Mouse (Mus musculus): ENCODE results near the gene Neu3. TPM values are rescaled to one million over a fixed set of nuclear protein-coding genes. Genes with fewer than 3 reads are reported as not detected.
"Not testable (repeated sequence)": the region's sequence is repeated elsewhere in the genome, so short reads cannot be mapped to it uniquely, and the experiment has no call there.

The Neu3 gene
- total and polyA plus RNA-seq, 3 experiments: 3.1 to 4.5 (median 4.2) TPM

DNA sequence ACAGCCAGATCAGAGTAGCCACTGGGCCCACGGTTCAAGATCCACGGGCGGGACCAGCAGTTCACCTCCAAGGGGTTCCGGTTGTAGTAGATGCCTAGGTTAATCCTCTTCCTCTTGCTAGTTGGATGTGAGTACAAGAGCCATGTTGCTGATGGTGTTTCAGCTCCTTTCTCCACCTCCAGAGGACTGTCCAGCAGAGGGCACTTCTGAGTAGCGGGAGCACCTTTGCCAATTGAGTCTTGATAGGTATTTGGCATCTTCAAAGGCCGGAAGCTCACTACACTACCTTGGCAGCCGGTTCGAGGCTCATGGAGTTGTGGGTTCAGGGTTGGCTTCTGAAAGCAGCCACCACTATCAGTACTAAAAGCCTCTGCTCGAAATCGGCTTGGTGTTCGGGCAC is 14.8 kb downstream of the Neu3 start:
- DNase-seq: no peak
- H3K9ac ChIP-seq (ENCODE audit: low read depth, low read length): no peak overlapping the region
- TF ChIP-seq CTCF (IDR thresholded peaks at IDR 0.05) (peak; percentile 70), EP300 (IDR thresholded peaks at IDR 0.05; ENCODE audit: insufficient read depth, low read depth, low read length) (no peak), POLR2A (IDR thresholded peaks at IDR 0.05; ENCODE audit: insufficient read depth, low read depth, low read length) (no peak)
- intact Hi-C loops (cut with DNase I): loop anchor here (1.0 kb wide), 1 partner anchor 63 kb away; no protein-coding TSS in a partner anchor
- H3K4me1 ChIP-seq (ENCODE audit: control insufficient read depth, insufficient read depth, low read length): no peaks in the 10 kb centered on the region; the same call in 1 of the 2 replicates
- H3K4me3 ChIP-seq: no peak overlapping the region
- H3K36me3 ChIP-seq (ENCODE audit: control insufficient read depth, insufficient read depth, low read length): no peaks in the 10 kb centered on the region
- WGBS: 82% methylated on average over 11 of the region's 11 CpGs
- no peaks in the 10 kb centered on the region for H3K79me2 ChIP-seq (replicated peaks; ENCODE audit: control insufficient read depth, insufficient read depth, low read length)
- H3K27ac ChIP-seq: no peak overlapping the region
- no peaks in the 10 kb centered on the region for H3K27me3 ChIP-seq (ENCODE audit: control insufficient read depth, insufficient read depth, low read length)

DNA sequence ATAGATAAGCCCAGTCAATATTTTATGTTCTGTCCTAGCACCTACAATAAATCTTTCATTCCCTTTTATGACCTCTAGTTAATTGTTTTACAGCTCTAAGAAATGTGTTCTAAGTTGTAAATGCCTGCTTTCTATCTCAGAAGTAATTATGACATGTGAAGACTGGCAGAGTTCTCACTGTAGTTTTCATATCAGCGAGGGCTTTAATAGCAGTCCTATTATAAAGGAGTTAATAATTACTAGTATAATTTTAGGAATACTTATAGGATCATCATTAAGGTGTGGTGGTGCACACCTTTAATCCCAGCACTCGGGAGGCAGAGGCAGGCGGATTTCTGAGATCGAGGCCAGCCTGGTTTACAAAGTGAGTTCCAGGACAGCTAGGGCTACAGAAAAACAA is 16.6 kb downstream of the Neu3 start:
- no peak for TF ChIP-seq EP300 (IDR thresholded peaks at IDR 0.05; ENCODE audit: insufficient read depth, low read depth, low read length)
- TF ChIP-seq POLR2A (IDR thresholded peaks at IDR 0.05; ENCODE audit: insufficient read depth, low read depth, low read length): no peak
- no peak for TF ChIP-seq CTCF (IDR thresholded peaks at IDR 0.05)
- no peak overlapping the region for H3K9ac ChIP-seq (ENCODE audit: low read depth, low read length)
- WGBS: 93% methylated on average over 4 of the region's 4 CpGs
- H3K27me3 ChIP-seq (ENCODE audit: control insufficient read depth, insufficient read depth, low read length): no peaks in the 10 kb centered on the region
- H3K4me3 ChIP-seq: no peak overlapping the region
- intact Hi-C loops (cut with DNase I): no loop called here
- no peaks in the 10 kb centered on the region for H3K4me1 ChIP-seq (ENCODE audit: control insufficient read depth, insufficient read depth, low read length)
- no peaks in the 10 kb centered on the region for H3K36me3 ChIP-seq (ENCODE audit: control insufficient read depth, insufficient read depth, low read length)
- H3K27ac ChIP-seq: no peak overlapping the region
- H3K79me2 ChIP-seq (replicated peaks; ENCODE audit: control insufficient read depth, insufficient read depth, low read length): no peaks in the 10 kb centered on the region
- no peak for DNase-seq

DNA sequence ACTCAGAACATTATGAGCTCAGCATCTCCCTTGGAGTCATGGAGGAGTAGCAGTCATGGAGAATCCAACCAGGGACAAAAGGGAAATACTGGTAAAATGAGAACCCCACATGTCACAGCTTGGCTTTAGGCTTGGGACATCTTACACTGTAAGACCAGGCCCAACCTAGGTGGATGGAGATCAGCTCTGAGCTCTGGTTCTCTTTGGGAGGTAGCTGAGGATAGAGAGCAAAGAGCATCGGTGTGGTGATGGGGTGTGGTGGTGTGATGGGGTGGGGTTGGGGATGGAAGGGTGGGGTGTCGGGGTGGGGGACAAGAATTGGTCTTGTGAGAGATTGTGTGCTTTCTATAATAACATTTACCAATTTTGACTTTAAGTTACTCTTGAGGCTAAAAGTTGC is 17.4 kb downstream of the Neu3 start:
- WGBS: 93% methylated on average over 2 of the region's 2 CpGs
- Histone ChIP-seq H3K27me3 (ENCODE audit: control insufficient read depth, insufficient read depth, low read length) (no peaks in the 10 kb centered on the region), H3K79me2 (replicated peaks; ENCODE audit: control insufficient read depth, insufficient read depth, low read length) (no peaks in the 10 kb centered on the region), H3K36me3 (ENCODE audit: control insufficient read depth, insufficient read depth, low read length) (no peaks in the 10 kb centered on the region), H3K9ac (ENCODE audit: low read depth, low read length) (no peak overlapping the region), H3K27ac (no peak overlapping the region), H3K4me3 (no peak overlapping the region), H3K4me1 (ENCODE audit: control insufficient read depth, insufficient read depth, low read length) (no peaks in the 10 kb centered on the region)
- no peak for DNase-seq
- TF ChIP-seq EP300 (IDR thresholded peaks at IDR 0.05; ENCODE audit: insufficient read depth, low read depth, low read length) (no peak), POLR2A (IDR thresholded peaks at IDR 0.05; ENCODE audit: insufficient read depth, low read depth, low read length) (no peak), CTCF (IDR thresholded peaks at IDR 0.05) (no peak)
- intact Hi-C loops (cut with DNase I): no loop called here

DNA sequence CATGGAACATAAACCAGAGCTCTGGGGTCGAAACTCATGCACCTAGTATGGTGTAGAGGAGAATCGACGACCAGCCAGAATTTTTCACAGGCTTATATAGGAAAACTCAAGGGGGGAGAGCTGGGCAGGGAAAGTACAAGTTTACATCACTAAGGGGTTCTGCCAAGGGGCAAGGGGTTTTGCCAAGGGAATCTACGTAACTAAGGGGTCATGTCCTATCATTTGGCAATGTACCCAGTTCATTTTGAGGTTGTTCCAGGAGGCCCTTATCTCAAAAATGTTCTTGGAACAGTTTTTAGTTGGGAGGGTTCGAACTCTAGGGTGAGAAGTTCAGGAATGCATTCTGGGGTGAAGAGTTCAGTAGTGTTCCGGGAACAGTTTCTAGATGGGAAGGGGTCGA is 21.2 kb downstream of the Neu3 start:
- WGBS: 26% methylated on average over 7 of the region's 7 CpGs
- H3K27me3 ChIP-seq (ENCODE audit: control insufficient read depth, insufficient read depth, low read length); intact Hi-C loops (cut with DNase I); DNase-seq; H3K9ac ChIP-seq (ENCODE audit: low read depth, low read length); H3K27ac ChIP-seq; H3K79me2 ChIP-seq (replicated peaks; ENCODE audit: control insufficient read depth, insufficient read depth, low read length); H3K36me3 ChIP-seq (ENCODE audit: control insufficient read depth, insufficient read depth, low read length); H3K4me1 ChIP-seq (ENCODE audit: control insufficient read depth, insufficient read depth, low read length); H3K4me3 ChIP-seq: not testable (repeated sequence)

DNA sequence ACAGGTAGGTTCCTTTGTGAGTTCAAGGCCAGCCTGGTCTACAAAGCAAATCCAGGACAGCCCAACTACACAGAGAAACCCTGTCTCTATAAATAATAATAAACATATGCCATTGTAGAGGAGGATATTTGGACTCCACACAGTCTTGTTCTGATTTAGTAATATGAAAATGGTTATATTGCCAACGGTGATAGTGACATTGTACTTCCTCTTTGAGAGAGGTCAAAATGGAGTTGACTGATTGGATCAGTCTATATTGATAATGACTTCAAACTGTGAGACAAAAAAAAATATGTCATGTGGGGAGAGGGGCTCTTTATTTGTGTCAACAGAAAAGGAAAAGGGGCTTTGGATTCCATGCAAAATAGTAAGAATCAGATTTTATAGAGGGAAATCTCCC is 22.9 kb downstream of the Neu3 start:
- intact Hi-C loops (cut with DNase I): no loop called here
- no peak for DNase-seq
- H3K4me3 ChIP-seq: no peak overlapping the region
- WGBS: 75% methylated on average over 1 of the region's 1 CpGs
- H3K27ac ChIP-seq: no peak overlapping the region
- no peaks in the 10 kb centered on the region for H3K27me3 ChIP-seq (ENCODE audit: control insufficient read depth, insufficient read depth, low read length)
- no peaks in the 10 kb centered on the region for H3K36me3 ChIP-seq (ENCODE audit: control insufficient read depth, insufficient read depth, low read length)
- H3K79me2 ChIP-seq (replicated peaks; ENCODE audit: control insufficient read depth, insufficient read depth, low read length): no peaks in the 10 kb centered on the region
- no peak overlapping the region for H3K9ac ChIP-seq (ENCODE audit: low read depth, low read length)
- TF ChIP-seq EP300 (IDR thresholded peaks at IDR 0.05; ENCODE audit: insufficient read depth, low read depth, low read length) (no peak), CTCF (IDR thresholded peaks at IDR 0.05) (no peak)
- no peaks in the 10 kb centered on the region for H3K4me1 ChIP-seq (ENCODE audit: control insufficient read depth, insufficient read depth, low read length)

DNA sequence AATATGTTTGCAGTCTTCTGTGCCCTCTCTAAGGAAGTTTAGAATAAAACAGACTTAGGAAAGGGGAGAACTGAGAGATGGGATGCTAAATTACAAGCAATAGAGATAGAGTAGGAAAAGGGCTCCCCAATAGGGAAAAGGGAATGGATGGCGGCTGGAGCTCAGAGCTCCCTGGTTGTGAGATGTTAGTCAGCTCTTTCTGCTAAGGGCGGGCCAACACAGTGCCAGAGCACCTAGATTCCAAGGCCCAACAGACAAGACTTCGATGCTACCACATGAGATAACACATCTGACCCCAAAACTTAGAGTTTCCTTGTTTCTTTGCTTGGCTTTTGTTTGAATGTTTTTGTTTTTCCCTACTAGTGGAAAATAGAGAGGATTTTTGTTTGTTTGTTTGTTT is 24.2 kb downstream of the Neu3 start:
- H3K9ac ChIP-seq (ENCODE audit: low read depth, low read length); DNase-seq; H3K27me3 ChIP-seq (ENCODE audit: control insufficient read depth, insufficient read depth, low read length); H3K4me1 ChIP-seq (ENCODE audit: control insufficient read depth, insufficient read depth, low read length); H3K4me3 ChIP-seq; H3K36me3 ChIP-seq (ENCODE audit: control insufficient read depth, insufficient read depth, low read length); H3K79me2 ChIP-seq (replicated peaks; ENCODE audit: control insufficient read depth, insufficient read depth, low read length); intact Hi-C loops (cut with DNase I); H3K27ac ChIP-seq: not testable (repeated sequence)
- 78% methylated on average over 3 of the region's 3 CpGs for WGBS

DNA sequence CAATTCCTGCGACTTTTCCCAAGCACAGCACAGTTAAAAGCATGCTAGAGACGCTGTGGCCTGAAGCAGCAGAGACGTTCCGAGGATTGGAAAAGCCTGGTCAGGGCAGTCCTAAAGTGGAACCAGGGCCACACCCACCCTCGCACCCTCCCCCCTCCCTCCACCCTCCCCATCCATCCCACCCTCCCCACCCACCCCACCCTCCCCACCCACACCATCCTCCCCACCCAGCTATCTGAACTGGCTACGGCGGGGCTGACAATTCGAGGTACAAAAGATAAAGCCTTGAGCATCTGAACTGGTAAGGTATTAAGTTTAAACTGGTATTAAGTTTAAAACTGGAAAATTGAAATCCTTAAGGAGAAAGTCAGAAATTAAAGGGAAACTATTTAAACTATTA is 24.7 kb downstream of the Neu3 start:
- Histone ChIP-seq H3K27ac (no peak overlapping the region), H3K9ac (ENCODE audit: low read depth, low read length) (no peak overlapping the region), H3K79me2 (replicated peaks; ENCODE audit: control insufficient read depth, insufficient read depth, low read length) (no peaks in the 10 kb centered on the region), H3K4me3 (no peak overlapping the region), H3K4me1 (ENCODE audit: control insufficient read depth, insufficient read depth, low read length) (no peaks in the 10 kb centered on the region), H3K36me3 (ENCODE audit: control insufficient read depth, insufficient read depth, low read length) (no peaks in the 10 kb centered on the region), H3K27me3 (ENCODE audit: control insufficient read depth, insufficient read depth, low read length) (no peaks in the 10 kb centered on the region)
- WGBS: 40% methylated on average over 8 of the region's 8 CpGs
- intact Hi-C loops (cut with DNase I): no loop called here
- DNase-seq: no peak
- TF ChIP-seq EP300 (IDR thresholded peaks at IDR 0.05; ENCODE audit: insufficient read depth, low read depth, low read length) (no peak), POLR2A (IDR thresholded peaks at IDR 0.05; ENCODE audit: insufficient read depth, low read depth, low read length) (no peak), CTCF (IDR thresholded peaks at IDR 0.05) (no peak)
